Mouse (Mus musculus) midbrain, embryonic 12.5 days (tissue): Measurements from ENCODE around the gene Agpat1. TPM values are rescaled to one million over a fixed set of nuclear protein-coding genes. Genes with fewer than 3 reads are reported as not detected.

Experiments
- ATAC-seq: fragments of 200-750 bp; cut with Nextera tagmentation; 2 replicates; pipeline ENCODE4 v1.8.0; 2017; ENCODE audit warnings: low read depth, moderate TSS enrichment, moderate library complexity; ENCODE audit not compliant: low FRiP score
- H3K27ac ChIP-seq: fragments of 300-500 bp; sonication (generic); replicated peaks from 2 replicates; pipeline ENCODE4 v1.5.1; 2016; ENCODE audit warnings: mild to moderate bottlenecking
- H3K27me3 ChIP-seq: fragments of 300-500 bp; sonication (generic); 2 replicates; pipeline ENCODE4 v1.6.1; 2016; ENCODE audit warnings: mild to moderate bottlenecking
- H3K36me3 ChIP-seq: fragments of 300-500 bp; sonication (generic); 2 replicates; pipeline ENCODE4 v1.6.1; 2016
- H3K4me1 ChIP-seq: fragments of 300-500 bp; sonication (generic); 2 replicates; pipeline ENCODE4 v1.6.1; 2016
- H3K4me2 ChIP-seq: fragments of 300-500 bp; sonication (generic); replicated peaks from 2 replicates; pipeline ENCODE4 v1.6.1; 2016; ENCODE audit warnings: mild to moderate bottlenecking, moderate library complexity
- H3K4me3 ChIP-seq: fragments of 300-500 bp; sonication (generic); 2 replicates; pipeline ENCODE4 v1.5.1; 2016; ENCODE audit warnings: mild to moderate bottlenecking
- H3K9ac ChIP-seq: fragments of 300-500 bp; sonication (generic); replicated peaks from 2 replicates; pipeline ENCODE4 v1.6.1; 2016; ENCODE audit warnings: mild to moderate bottlenecking, moderate library complexity
- H3K9me3 ChIP-seq: fragments of 300-500 bp; sonication (generic); 2 replicates; pipeline ENCODE4 v1.6.1; 2016; ENCODE audit warnings: mild to moderate bottlenecking
- WGBS: fragments of 180-500 bp; shearing (Covaris S2); methylation state at CpG from one replicate; pipeline ENCODE4 v1.1.7; 2016; 5-methylcytosine and 5-hydroxymethylcytosine counted together
- polyA plus RNA-seq: library from polyadenylated mRNA; unstranded; fragments of >200 nt; fragmentation: Nextera tagmentation; extraction: Ambion mirVana; gene quantifications from 2 replicates; pipeline ENCODE4 v1.2.1, GENCODE M21; 2016

Agpat1 gene
- polyA plus RNA-seq, 1 experiment from 2014 or later = 86.2 TPM

DNA sequence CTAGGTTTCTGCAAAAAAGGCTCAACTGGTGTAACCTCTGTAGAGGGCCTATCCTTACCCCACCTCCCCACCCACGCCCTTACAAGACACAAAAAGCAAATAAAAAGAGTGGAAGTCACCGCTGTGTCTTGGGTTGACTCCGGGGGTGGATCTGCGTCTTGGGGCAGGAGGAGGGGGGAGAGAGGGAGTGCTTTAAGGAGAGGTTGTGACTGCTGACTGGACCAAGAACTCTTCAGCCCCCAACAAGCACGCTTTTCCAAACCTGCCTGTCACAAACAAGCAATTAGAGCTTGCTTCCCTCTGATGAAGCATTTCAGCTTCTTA lies 24.5 kb downstream of the Agpat1 start:
- Histone ChIP-seq H3K27me3 (peaks cover 40% of the 10 kb centered on the region), H3K27ac (peak overlapping the region; percentile 88), H3K4me3 (peak overlapping the region; percentile 58), H3K4me1 (peaks cover 57% of the 10 kb centered on the region), H3K9ac (peak overlapping the region; percentile 68; the same call in 1 of the 2 replicates), H3K9me3 (no peaks in the 10 kb centered on the region), H3K36me3 (0 out of 2 replicates have a peak, but pooled peaks cover 5% of the 10 kb centered on the region), H3K4me2 (peak overlapping the region; percentile 91)
- WGBS = 11% methylated on average over 5 of the region's 5 CpGs
- no peak for ATAC-seq

DNA sequence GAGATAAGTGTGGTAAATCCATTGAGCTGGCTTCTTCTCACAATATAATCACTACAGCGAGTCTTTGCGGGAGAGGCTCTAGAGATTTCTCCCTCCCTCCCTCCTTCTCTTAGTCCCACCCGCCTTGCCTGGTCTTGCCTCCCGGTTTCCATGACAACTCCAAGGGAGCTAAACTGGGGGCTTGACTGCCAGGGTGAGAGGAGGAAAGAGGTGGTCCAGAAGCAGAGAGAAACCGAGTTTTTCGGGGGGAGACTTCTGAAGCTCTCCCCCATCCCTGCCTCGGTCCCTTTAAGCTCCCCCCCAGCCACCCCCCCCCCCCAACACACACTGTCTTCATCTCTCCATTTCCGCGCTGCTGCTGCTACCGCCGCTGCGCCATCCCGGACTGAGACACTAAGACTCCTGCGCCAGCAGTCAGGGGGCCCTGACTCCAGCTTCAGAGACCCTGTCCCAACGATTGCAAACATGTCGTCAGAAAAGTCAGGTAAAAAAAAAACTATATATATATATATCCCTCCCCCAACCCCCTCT lies 25.2 kb downstream of the Agpat1 start, which contains the start of gene Prrt1:
Gene Prrt1 (plus strand): TSS at position 313 of the 531 bp plus-strand sequence.
- WGBS = 1% methylated on average over 15 of the region's 16 CpGs
- Histone ChIP-seq H3K9me3 (no peaks in the 10 kb centered on the region), H3K4me1 (peaks cover 57% of the 10 kb centered on the region), H3K4me3 (peak within 1 kb of the TSS; percentile 58), H3K9ac (peak within 1 kb of the TSS; percentile 68; the same call in 1 of the 2 replicates), H3K36me3 (0 out of 2 replicates have a peak, but pooled peaks cover 5% of the 10 kb centered on the region), H3K4me2 (peak within 1 kb of the TSS; percentile 91), H3K27me3 (peaks cover 40% of the 10 kb centered on the region), H3K27ac (peak within 1 kb of the TSS; percentile 88)
- peak; percentile 42; the same call in 1 of the 2 replicates for ATAC-seq

DNA sequence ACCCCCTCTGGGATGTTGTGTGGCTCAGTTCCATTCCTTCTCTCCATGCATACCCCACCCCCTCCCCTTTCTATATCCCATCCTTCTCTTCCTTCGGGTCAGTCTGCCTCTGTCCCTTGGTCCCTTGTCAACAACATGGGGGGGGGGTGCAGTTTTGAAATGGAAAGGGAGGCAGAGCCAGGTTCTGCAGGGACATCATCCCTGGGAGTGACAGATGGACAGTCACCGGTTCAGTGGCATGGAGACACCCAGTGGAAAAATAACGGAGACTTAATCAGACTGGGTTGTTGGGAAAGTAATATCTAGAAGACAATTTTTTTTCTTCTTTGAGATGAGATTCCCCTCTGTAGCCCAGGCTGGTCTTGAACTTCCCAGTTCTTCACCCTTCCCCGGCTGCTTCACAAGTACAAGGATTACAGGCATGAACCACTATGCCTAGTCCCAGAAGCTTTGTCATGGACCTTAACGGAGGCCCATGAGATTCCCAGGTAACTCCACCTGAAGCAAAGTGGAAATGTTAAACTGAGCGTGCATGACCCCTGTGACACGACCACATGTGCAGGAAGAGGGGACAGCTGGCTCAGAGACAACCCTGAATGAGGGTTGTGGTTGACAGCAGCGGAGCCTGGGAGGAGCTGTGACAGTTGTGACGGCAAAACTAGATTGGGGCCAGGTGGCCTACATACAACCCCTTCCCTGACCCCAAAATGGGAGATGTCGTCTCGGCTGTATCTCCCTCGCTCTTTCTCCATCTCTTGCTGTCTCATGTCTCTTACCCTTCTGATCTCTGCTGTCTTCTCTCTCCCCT lies 25.9 kb downstream of the Agpat1 start:
- peak overlapping the region; percentile 52; the same call in 1 of the 2 replicates for H3K9ac ChIP-seq
- WGBS = 12% methylated on average over 12 of the region's 12 CpGs
- H3K4me2 ChIP-seq = peak overlapping the region; percentile 91
- peak overlapping the region; percentile 88; the same call in 1 of the 2 replicates for H3K27ac ChIP-seq
- H3K36me3 ChIP-seq = 0 out of 2 replicates have a peak, but pooled peaks cover 5% of the 10 kb centered on the region
- peaks cover 40% of the 10 kb centered on the region for H3K27me3 ChIP-seq
- ATAC-seq = no peak
- peak overlapping the region; percentile 58 for H3K4me3 ChIP-seq
- H3K4me1 ChIP-seq = peaks cover 57% of the 10 kb centered on the region
- no peaks in the 10 kb centered on the region for H3K9me3 ChIP-seq

DNA sequence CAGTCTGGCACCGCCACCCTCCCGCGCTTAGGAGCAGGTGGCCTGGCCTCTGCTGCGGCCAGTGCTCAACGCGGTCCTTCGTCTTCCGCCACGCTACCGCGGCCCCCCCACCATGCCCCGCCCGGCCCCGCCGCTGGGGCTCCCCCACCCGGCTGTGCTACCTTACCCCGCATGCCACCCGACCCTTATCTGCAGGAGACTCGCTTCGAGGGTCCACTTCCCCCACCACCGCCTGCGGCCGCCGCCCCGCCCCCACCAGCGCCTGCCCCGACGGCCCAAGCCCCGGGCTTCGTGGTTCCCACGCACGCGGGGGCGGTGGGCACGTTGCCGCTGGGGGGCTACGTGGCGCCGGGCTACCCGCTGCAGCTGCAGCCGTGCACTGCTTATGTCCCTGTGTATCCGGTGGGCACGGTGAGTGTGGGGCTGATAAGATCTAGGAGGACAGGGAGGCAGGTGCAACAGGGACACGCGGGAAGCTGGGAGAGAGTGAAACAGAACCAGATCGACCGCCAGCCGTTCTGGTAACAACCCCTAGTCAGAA lies 26.8 kb downstream of the Agpat1 start:
- Histone ChIP-seq H3K4me2 (peak overlapping the region; percentile 91), H3K36me3 (no peaks in the 10 kb centered on the region), H3K4me3 (peak overlapping the region; percentile 58), H3K9me3 (no peaks in the 10 kb centered on the region), H3K4me1 (peaks cover 57% of the 10 kb centered on the region), H3K27me3 (peaks cover 45% of the 10 kb centered on the region), H3K27ac (no peak overlapping the region), H3K9ac (peak overlapping the region; percentile 52)
- ATAC-seq = no peak
- 2% methylated on average over 47 of the region's 48 CpGs for WGBS

DNA sequence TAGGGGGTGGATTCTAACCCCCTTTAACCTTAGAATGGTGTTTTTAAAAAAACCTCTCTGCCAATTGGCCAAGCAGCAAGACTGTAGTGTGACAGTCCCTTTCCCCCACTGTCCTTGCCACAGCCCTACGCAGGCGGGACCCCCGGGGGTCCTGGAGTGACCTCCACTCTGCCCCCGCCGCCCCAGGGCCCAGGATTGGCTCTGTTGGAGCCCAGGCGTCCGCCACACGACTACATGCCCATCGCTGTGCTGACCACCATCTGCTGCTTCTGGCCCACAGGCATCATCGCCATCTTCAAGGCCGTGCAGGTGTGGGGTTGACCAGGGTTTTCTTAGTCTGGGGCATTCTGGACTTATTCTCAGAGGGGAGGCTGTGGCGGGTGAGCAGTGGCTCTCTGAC lies 27.6 kb downstream of the Agpat1 start:
- H3K27me3 ChIP-seq = peaks cover 51% of the 10 kb centered on the region
- H3K4me2 ChIP-seq = peak overlapping the region; percentile 91
- H3K27ac ChIP-seq = no peak overlapping the region
- peaks cover 50% of the 10 kb centered on the region for H3K4me1 ChIP-seq
- 4% methylated on average over 11 of the region's 12 CpGs for WGBS
- H3K36me3 ChIP-seq = no peaks in the 10 kb centered on the region
- H3K4me3 ChIP-seq = peak overlapping the region; percentile 35
- ATAC-seq = no peak
- H3K9me3 ChIP-seq = no peaks in the 10 kb centered on the region
- peak overlapping the region; percentile 46 for H3K9ac ChIP-seq

DNA sequence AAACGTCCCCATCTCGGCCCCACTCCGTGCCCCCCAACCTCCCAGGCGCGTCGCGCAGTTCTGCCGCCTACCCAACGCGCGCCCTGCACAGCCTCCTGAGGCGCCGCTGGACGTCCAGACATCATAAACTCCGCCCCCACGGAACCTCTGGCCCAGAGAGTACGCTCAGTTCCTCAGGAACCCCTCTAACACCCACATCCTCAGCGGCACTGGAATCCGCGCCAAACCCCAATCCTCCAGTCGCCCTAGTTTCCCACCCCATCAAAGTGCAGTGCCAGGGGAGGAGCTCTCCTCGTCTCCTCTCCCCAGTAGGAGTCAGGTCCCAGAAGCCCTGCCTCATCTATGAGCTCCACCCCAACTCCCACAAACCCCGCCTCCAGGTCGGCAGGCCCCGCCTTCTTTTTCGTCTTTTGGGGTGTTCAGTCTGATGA lies 28.2 kb downstream of the Agpat1 start:
- Histone ChIP-seq H3K27me3 (peaks cover 53% of the 10 kb centered on the region), H3K9me3 (no peaks in the 10 kb centered on the region), H3K4me2 (peak overlapping the region; percentile 91), H3K36me3 (no peaks in the 10 kb centered on the region), H3K4me1 (peaks cover 50% of the 10 kb centered on the region), H3K27ac (no peak overlapping the region), H3K4me3 (peak overlapping the region; percentile 35), H3K9ac (0 out of 2 replicates have a peak overlapping the region, but pooled peaks have one; percentile 21)
- WGBS = under 1% methylated on average over 25 of the region's 26 CpGs
- ATAC-seq = no peak

- ATAC-seq = no peak
- no peak overlapping the region for H3K9ac ChIP-seq
- peaks cover 23% of the 10 kb centered on the region for H3K4me1 ChIP-seq
- no peaks in the 10 kb centered on the region for H3K36me3 ChIP-seq
- H3K27me3 ChIP-seq = peaks cover 46% of the 10 kb centered on the region
- no peak overlapping the region for H3K27ac ChIP-seq
- 70% methylated on average over 2 of the region's 2 CpGs for WGBS
- H3K9me3 ChIP-seq = no peaks in the 10 kb centered on the region
- no peak overlapping the region for H3K4me2 ChIP-seq
- H3K4me3 ChIP-seq = no peak overlapping the region
These were observed 31.6 kb downstream of the Agpat1 start for GRCm38 (mm10) chr17:34635671-34636070.

GRCm38 (mm10) chr17:34637459-34637858 lies 33.4 kb downstream of the Agpat1 start:
- H3K27ac ChIP-seq = no peak overlapping the region
- H3K4me3 ChIP-seq = no peak overlapping the region
- ATAC-seq = no peak
- WGBS = 64% methylated on average over 3 of the region's 3 CpGs
- peaks cover 14% of the 10 kb centered on the region for H3K4me1 ChIP-seq
- H3K27me3 ChIP-seq = peaks cover 28% of the 10 kb centered on the region
- no peaks in the 10 kb centered on the region for H3K9me3 ChIP-seq
- H3K9ac ChIP-seq = no peak overlapping the region; the same call in 1 of the 2 replicates
- H3K36me3 ChIP-seq = no peaks in the 10 kb centered on the region
- no peak overlapping the region for H3K4me2 ChIP-seq

DNA sequence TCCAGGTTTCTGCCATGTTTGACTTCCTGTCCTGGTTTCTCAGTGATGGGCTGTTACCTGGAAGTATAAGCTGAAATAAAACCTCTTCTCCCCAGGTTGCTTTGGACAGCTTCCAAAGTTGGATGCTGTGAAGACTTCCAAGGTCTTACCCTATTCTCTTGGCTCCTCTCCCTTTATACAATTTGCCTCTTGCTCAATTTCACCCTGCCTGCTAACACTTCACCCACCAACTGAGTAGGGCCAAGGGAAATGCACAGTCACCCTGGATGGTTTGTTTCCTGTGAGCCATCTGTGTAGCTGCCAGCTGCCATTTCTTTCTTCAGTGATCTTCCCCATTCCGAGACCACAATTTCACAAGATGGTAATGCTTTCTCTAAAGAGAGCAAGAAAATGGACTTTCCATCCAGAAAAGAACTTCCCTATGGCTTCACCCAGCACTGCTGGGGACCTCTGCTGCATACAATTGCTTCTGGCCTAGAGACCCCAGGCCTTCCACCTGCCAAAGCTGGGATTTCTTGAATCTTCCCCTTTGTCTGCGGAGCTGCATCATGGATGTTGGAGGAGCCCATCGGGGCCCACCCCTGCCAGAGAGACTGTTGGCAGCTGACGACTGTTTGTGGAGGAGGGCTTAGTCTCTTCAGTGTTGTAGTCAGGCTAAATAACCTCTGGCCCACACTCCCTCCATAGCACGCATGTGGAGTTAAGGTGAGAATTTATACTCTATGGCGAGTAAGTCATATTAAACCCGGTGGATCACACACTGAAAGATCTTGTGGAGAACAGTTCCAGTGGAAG lies 35.6 kb downstream of the Agpat1 start:
- ATAC-seq = no peak
- H3K9me3 ChIP-seq = no peaks in the 10 kb centered on the region
- no peak overlapping the region for H3K4me3 ChIP-seq
- no peaks in the 10 kb centered on the region for H3K36me3 ChIP-seq
- no peak overlapping the region for H3K4me2 ChIP-seq
- no peak overlapping the region for H3K9ac ChIP-seq
- peaks cover 17% of the 10 kb centered on the region; the same call in 1 of the 2 replicates for H3K27me3 ChIP-seq
- peaks cover 19% of the 10 kb centered on the region for H3K4me1 ChIP-seq
- H3K27ac ChIP-seq = no peak overlapping the region
- whole genome bisulfite sequencing = 89% methylated on average over 7 of the region's 7 CpGs

DNA sequence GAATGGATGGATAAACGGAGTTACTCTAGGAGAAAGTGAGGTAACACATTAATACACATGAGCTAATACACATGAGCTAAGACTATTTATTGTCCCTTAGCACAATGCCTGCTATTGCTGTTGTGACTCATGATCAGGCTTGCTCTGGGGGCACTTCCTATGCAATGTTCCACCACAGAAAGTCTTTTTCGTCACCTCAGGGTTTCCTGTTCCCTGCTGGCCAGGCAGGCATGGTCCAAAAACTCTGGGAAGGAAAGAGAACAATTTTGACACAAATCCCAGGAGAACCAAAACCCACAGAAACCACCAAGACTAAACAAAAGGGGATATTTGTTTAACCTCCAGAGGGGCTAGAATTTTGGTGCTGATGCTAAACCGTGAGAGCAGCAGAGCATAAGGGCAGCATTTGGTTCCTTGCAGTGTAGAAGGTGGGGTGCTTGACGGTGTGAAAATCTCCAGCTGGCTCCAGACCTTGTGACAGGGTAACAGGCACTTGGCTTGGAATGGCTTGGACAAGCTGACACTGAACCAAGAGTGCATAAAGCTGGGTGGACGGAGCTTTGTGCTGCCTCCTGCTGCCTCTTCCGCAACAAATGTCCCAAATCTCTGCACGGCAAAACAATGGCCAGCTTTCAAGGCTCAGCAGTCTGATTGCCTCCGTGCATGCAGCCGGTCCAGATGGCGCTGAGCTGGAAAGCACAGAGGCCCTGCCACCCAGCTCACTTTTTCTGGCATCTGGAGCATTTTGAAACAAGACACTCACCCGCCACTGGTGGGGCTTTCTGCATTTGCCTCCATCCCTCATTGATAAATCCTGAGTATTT lies 36.9 kb downstream of the Agpat1 start:
- H3K36me3 ChIP-seq = no peaks in the 10 kb centered on the region
- peaks cover 30% of the 10 kb centered on the region for H3K4me1 ChIP-seq
- peak; percentile 47; the same call in 1 of the 2 replicates for ATAC-seq
- peak overlapping the region; percentile 34 for H3K9ac ChIP-seq
- H3K4me3 ChIP-seq = no peak overlapping the region
- peak overlapping the region; percentile 88 for H3K27ac ChIP-seq
- WGBS = 9% methylated on average over 11 of the region's 11 CpGs
- H3K9me3 ChIP-seq = no peaks in the 10 kb centered on the region
- H3K27me3 ChIP-seq = peaks cover 11% of the 10 kb centered on the region; the same call in 1 of the 2 replicates
- peak overlapping the region; percentile 11; the same call in 1 of the 2 replicates for H3K4me2 ChIP-seq

- H3K4me2 ChIP-seq = no peak overlapping the region
- no peak overlapping the region for H3K4me3 ChIP-seq
- no peaks in the 10 kb centered on the region for H3K9me3 ChIP-seq
- H3K9ac ChIP-seq = no peak overlapping the region
- no peak for ATAC-seq
- H3K4me1 ChIP-seq = peaks cover 36% of the 10 kb centered on the region
- H3K27ac ChIP-seq = peak overlapping the region; percentile 88
- 90% methylated on average over 3 of the region's 3 CpGs for WGBS
- H3K27me3 ChIP-seq = peaks cover 6% of the 10 kb centered on the region; the same call in 1 of the 2 replicates
- no peaks in the 10 kb centered on the region for H3K36me3 ChIP-seq
These were observed 37.9 kb downstream of the Agpat1 start for GRCm38 (mm10) chr17:34641945-34642344.
